Mouse (Mus musculus) limb, embryonic 10.5 days (tissue): ENCODE data around the gene Car4. TPM values are rescaled to one million over a fixed set of nuclear protein-coding genes. Genes with fewer than 3 reads are reported as not detected.
A peak's percentile ranks its signal among the peaks of the same experiment; 100 is the strongest.

Source experiments
- DNase-seq: peaks from one replicate; pipeline ENCODE4 v3.0.0-alpha.2; 2017; ENCODE audit warnings: low spot score
- H3K27ac ChIP-seq: fragments of 300-500 bp; sonication (generic); 2 replicates; pipeline ENCODE4 v1.5.1; 2016; ENCODE audit warnings: mild to moderate bottlenecking
- H3K27me3 ChIP-seq: fragments of 300-500 bp; sonication (generic); 2 replicates; pipeline ENCODE4 v1.6.1; 2016; ENCODE audit warnings: low read depth, mild to moderate bottlenecking; ENCODE audit not compliant: poor library complexity, severe bottlenecking
- H3K36me3 ChIP-seq: fragments of 300-500 bp; sonication (generic); 2 replicates; pipeline ENCODE4 v1.6.1; 2016; ENCODE audit warnings: mild to moderate bottlenecking, moderate library complexity
- H3K4me1 ChIP-seq: fragments of 300-500 bp; sonication (generic); 2 replicates; pipeline ENCODE4 v1.6.1; 2016
- H3K4me3 ChIP-seq: fragments of 300-500 bp; sonication (generic); 2 replicates; pipeline ENCODE4 v1.5.1; 2016; ENCODE audit warnings: mild to moderate bottlenecking, moderate library complexity
- H3K9me3 ChIP-seq: fragments of 300-500 bp; sonication (generic); replicated peaks from 2 replicates; pipeline ENCODE4 v1.6.1; 2016; ENCODE audit warnings: mild to moderate bottlenecking
- WGBS: fragments of 180-500 bp; shearing (Covaris S2); methylation state at CpG from one replicate; pipeline ENCODE4 v1.1.7; 2016; 5-methylcytosine and 5-hydroxymethylcytosine counted together
- polyA plus RNA-seq: library from polyadenylated mRNA; unstranded; fragments of >200 nt; fragmentation: Nextera tagmentation; extraction: Ambion mirVana; gene quantifications from 2 replicates; pipeline ENCODE4 v1.2.1, GENCODE M21; 2016

The Car4 gene
- polyA plus RNA-seq: 0.20 and 0.97 TPM in 2 replicates

- peak; percentile 53 for DNase-seq
- Histone ChIP-seq H3K27me3 (peaks cover 46% of the 10 kb centered on the region), H3K4me1 (peaks cover 30% of the 10 kb centered on the region), H3K27ac (no peak within 1 kb of the TSS), H3K9me3 (no peaks in the 10 kb centered on the region), H3K4me3 (peak within 1 kb of the TSS; percentile 45), H3K36me3 (no peaks in the 10 kb centered on the region)
- WGBS: under 1% methylated on average over 49 of the region's 49 CpGs
These were observed at the start of gene Car4 for GRCm38 (mm10) chr11:84957591-84958270. Gene Car4 (plus strand): TSS chr11:84957786.

GRCm38 (mm10) chr11:84908480-84908879, 49.1 kb upstream of the Car4 start:
- WGBS: 96% methylated on average over 6 of the region's 6 CpGs
- DNase-seq: no peak
- Histone ChIP-seq H3K4me3 (no peak overlapping the region), H3K4me1 (no peaks in the 10 kb centered on the region), H3K27ac (no peak overlapping the region), H3K36me3 (peaks cover 100% of the 10 kb centered on the region), H3K27me3 (no peaks in the 10 kb centered on the region), H3K9me3 (no peaks in the 10 kb centered on the region)

GRCm38 (mm10) chr11:84910411-84910810, 47.2 kb upstream of the Car4 start:
- WGBS: 93% methylated on average over 4 of the region's 4 CpGs

GRCm38 (mm10) chr11:84914673-84915072, 42.9 kb upstream of the Car4 start:
- no peaks in the 10 kb centered on the region for H3K9me3 ChIP-seq
- peaks cover 26% of the 10 kb centered on the region for H3K4me1 ChIP-seq
- peaks cover 51% of the 10 kb centered on the region for H3K36me3 ChIP-seq
- 85% methylated on average over 5 of the region's 5 CpGs for WGBS
- DNase-seq: no peak
- H3K27me3 ChIP-seq: no peaks in the 10 kb centered on the region
- no peak overlapping the region for H3K27ac ChIP-seq
- H3K4me3 ChIP-seq: peak overlapping the region; percentile 72; the same call in 1 of the 2 replicates

More at GRCm38 (mm10) chr11:84910411-84910810, 47.2 kb upstream of the Car4 start:
- H3K27me3 ChIP-seq: no peaks in the 10 kb centered on the region
- no peak overlapping the region for H3K27ac ChIP-seq
- no peak overlapping the region for H3K4me3 ChIP-seq
- peaks cover 12% of the 10 kb centered on the region for H3K4me1 ChIP-seq
- peaks cover 94% of the 10 kb centered on the region for H3K36me3 ChIP-seq
- no peaks in the 10 kb centered on the region for H3K9me3 ChIP-seq
- no peak for DNase-seq

GRCm38 (mm10) chr11:84916053-84916702, 41.4 kb upstream of the Car4 start, which contains the start of gene Znhit3:
Gene Znhit3 (minus strand): TSS chr11:84916366.
- no peaks in the 10 kb centered on the region for H3K27me3 ChIP-seq
- 4% methylated on average over 34 of the region's 34 CpGs for WGBS
- no peaks in the 10 kb centered on the region for H3K9me3 ChIP-seq
- peak within 1 kb of the TSS; percentile 72 for H3K4me3 ChIP-seq
- peaks cover 26% of the 10 kb centered on the region for H3K4me1 ChIP-seq
- DNase-seq: peak; percentile 80
- H3K27ac ChIP-seq: peak within 1 kb of the TSS; percentile 79
- peaks cover 36% of the 10 kb centered on the region for H3K36me3 ChIP-seq

- no peaks in the 10 kb centered on the region for H3K9me3 ChIP-seq
- no peak for DNase-seq
- no peaks in the 10 kb centered on the region for H3K27me3 ChIP-seq
- H3K4me3 ChIP-seq: peak overlapping the region; percentile 72
- H3K36me3 ChIP-seq: peaks cover 30% of the 10 kb centered on the region
- 64% methylated on average over 7 of the region's 7 CpGs for WGBS
- H3K27ac ChIP-seq: peak overlapping the region; percentile 15; the same call in 1 of the 2 replicates
- H3K4me1 ChIP-seq: peaks cover 26% of the 10 kb centered on the region
These were observed 40.8 kb upstream of the Car4 start for GRCm38 (mm10) chr11:84916703-84917300.

GRCm38 (mm10) chr11:84918425-84918824, 39.2 kb upstream of the Car4 start:
- Histone ChIP-seq H3K27me3 (no peaks in the 10 kb centered on the region), H3K4me1 (peaks cover 26% of the 10 kb centered on the region), H3K36me3 (peaks cover 14% of the 10 kb centered on the region), H3K4me3 (peak overlapping the region; percentile 31), H3K9me3 (no peaks in the 10 kb centered on the region), H3K27ac (no peak overlapping the region)
- WGBS: 7% methylated on average over 16 of the region's 16 CpGs
- peak; percentile 95 for DNase-seq

- DNase-seq: no peak
- H3K27ac ChIP-seq: no peak overlapping the region
- H3K27me3 ChIP-seq: no peaks in the 10 kb centered on the region
- 57% methylated on average over 3 of the region's 3 CpGs for WGBS
- H3K36me3 ChIP-seq: peaks cover 5% of the 10 kb centered on the region
- H3K4me3 ChIP-seq: no peak overlapping the region
- no peaks in the 10 kb centered on the region for H3K9me3 ChIP-seq
- H3K4me1 ChIP-seq: peaks cover 23% of the 10 kb centered on the region
These were observed 38.3 kb upstream of the Car4 start for GRCm38 (mm10) chr11:84919276-84919675.

- Histone ChIP-seq H3K27me3 (no peaks in the 10 kb centered on the region), H3K27ac (no peak overlapping the region), H3K4me1 (peaks cover 19% of the 10 kb centered on the region), H3K4me3 (no peak overlapping the region), H3K9me3 (no peaks in the 10 kb centered on the region), H3K36me3 (no peaks in the 10 kb centered on the region)
- DNase-seq: no peak
- WGBS: 73% methylated on average over 7 of the region's 7 CpGs
These were observed 37.6 kb upstream of the Car4 start for GRCm38 (mm10) chr11:84919951-84920350.

- Histone ChIP-seq H3K4me3 (no peak overlapping the region), H3K4me1 (peaks cover 12% of the 10 kb centered on the region), H3K27me3 (no peaks in the 10 kb centered on the region), H3K27ac (no peak overlapping the region), H3K36me3 (no peaks in the 10 kb centered on the region), H3K9me3 (no peaks in the 10 kb centered on the region)
- no peak for DNase-seq
- 88% methylated on average over 8 of the region's 8 CpGs for WGBS
These were observed 36.6 kb upstream of the Car4 start for GRCm38 (mm10) chr11:84920981-84921380.

GRCm38 (mm10) chr11:84932261-84932660, 25.3 kb upstream of the Car4 start:
- WGBS: 16% methylated on average over 6 of the region's 6 CpGs

GRCm38 (mm10) chr11:84939508-84940053, 18.0 kb upstream of the Car4 start:
- DNase-seq: no peak
- 73% methylated on average over 8 of the region's 8 CpGs for whole genome bisulfite sequencing

More at GRCm38 (mm10) chr11:84932261-84932660, 25.3 kb upstream of the Car4 start:
- H3K4me3 ChIP-seq: no peak overlapping the region
- H3K27me3 ChIP-seq: no peaks in the 10 kb centered on the region
- DNase-seq: no peak
- no peaks in the 10 kb centered on the region for H3K9me3 ChIP-seq
- no peak overlapping the region for H3K27ac ChIP-seq
- H3K36me3 ChIP-seq: no peaks in the 10 kb centered on the region
- H3K4me1 ChIP-seq: no peaks in the 10 kb centered on the region

GRCm38 (mm10) chr11:84940140-84940539, 17.4 kb upstream of the Car4 start:
- Histone ChIP-seq H3K4me1 (peaks cover 20% of the 10 kb centered on the region), H3K4me3 (no peak overlapping the region)
- 85% methylated on average over 10 of the region's 10 CpGs for WGBS

More at GRCm38 (mm10) chr11:84939508-84940053, 18.0 kb upstream of the Car4 start:
- H3K9me3 ChIP-seq: no peaks in the 10 kb centered on the region
- peaks cover 19% of the 10 kb centered on the region for H3K27me3 ChIP-seq
- H3K4me1 ChIP-seq: peaks cover 14% of the 10 kb centered on the region
- no peaks in the 10 kb centered on the region for H3K36me3 ChIP-seq
- no peak overlapping the region for H3K4me3 ChIP-seq
- H3K27ac ChIP-seq: no peak overlapping the region

More at GRCm38 (mm10) chr11:84940140-84940539, 17.4 kb upstream of the Car4 start:
- Histone ChIP-seq H3K27me3 (peaks cover 25% of the 10 kb centered on the region), H3K27ac (no peak overlapping the region), H3K9me3 (no peaks in the 10 kb centered on the region), H3K36me3 (no peaks in the 10 kb centered on the region)
- DNase-seq: no peak
